Mouse (Mus musculus): ENCODE results near the gene Elmo1.

GRCm38 (mm10) chr13:20494047-20494739 lies 403.8 kb downstream of the Elmo1 start:
- TF ChIP-seq MAX (IDR thresholded peaks at IDR 0.05; ENCODE audit: low read depth) (no peak), TCF12 (IDR thresholded peaks at IDR 0.05; ENCODE audit: insufficient read depth, poor library complexity, severe bottlenecking) (no peak), POLR2A (IDR thresholded peaks at IDR 0.05; ENCODE audit: insufficient read length, low read depth) (no peak), E2F4 (IDR thresholded peaks at IDR 0.05; ENCODE audit: insufficient read depth) (no peak), USF1 (IDR thresholded peaks at IDR 0.05; ENCODE audit: low read depth) (no peak), REST (IDR thresholded peaks at IDR 0.05; ENCODE audit: insufficient read depth, insufficient read length) (no peak), POLR2AphosphoS2 (IDR thresholded peaks at IDR 0.05; ENCODE audit: insufficient read length, low read depth) (no peak), MYOD1 (IDR thresholded peaks at IDR 0.05; ENCODE audit: control insufficient read depth in 1 of 3, insufficient read length in 2 of 3, low read depth in 2 of 3) (no peak)
